Mouse (Mus musculus) lung, embryonic 14.5 days (tissue): ENCODE results near the gene Rtn4r. TPM values are rescaled to one million over a fixed set of nuclear protein-coding genes. Genes with fewer than 3 reads are reported as not detected.

ENCODE experiments used
- ATAC-seq: fragments of 200-750 bp; cut with Nextera tagmentation; 2 replicates; pipeline ENCODE4 v1.8.0; 2017; ENCODE audit warnings: mild to moderate bottlenecking, moderate TSS enrichment, moderate library complexity; ENCODE audit not compliant: insufficient read depth
- DNase-seq: peaks from one replicate; pipeline ENCODE4 v3.0.0-alpha.2; 2015
- H3K27ac ChIP-seq: fragments of 300-500 bp; sonication (generic); 2 replicates; pipeline ENCODE4 v1.5.1; 2014; ENCODE audit warnings: low read depth, mild to moderate bottlenecking, moderate library complexity
- H3K27me3 ChIP-seq: fragments of 300-500 bp; sonication (generic); 2 replicates; pipeline ENCODE4 v1.6.1; 2014; ENCODE audit warnings: low read length, control low read depth; ENCODE audit not compliant: insufficient read depth
- H3K36me3 ChIP-seq: fragments of 300-500 bp; sonication (generic); 2 replicates; pipeline ENCODE4 v1.6.1; 2014; ENCODE audit warnings: control low read depth; ENCODE audit not compliant: insufficient read depth
- H3K4me1 ChIP-seq: fragments of 300-500 bp; sonication (generic); 2 replicates; pipeline ENCODE4 v1.6.1; 2014; ENCODE audit warnings: antibody characterized with exemption, control low read depth; ENCODE audit not compliant: insufficient read depth
- H3K4me2 ChIP-seq: fragments of 300-500 bp; sonication (generic); 2 replicates; pipeline ENCODE4 v1.6.1; 2014; ENCODE audit warnings: mild to moderate bottlenecking
- H3K4me3 ChIP-seq: fragments of 300-500 bp; sonication (generic); 2 replicates; pipeline ENCODE4 v1.5.1; 2014; ENCODE audit warnings: low read depth, low read length
- H3K9ac ChIP-seq: fragments of 300-500 bp; sonication (generic); 2 replicates; pipeline ENCODE4 v1.6.1; 2014
- H3K9me3 ChIP-seq: fragments of 300-500 bp; sonication (generic); 2 replicates; pipeline ENCODE4 v1.6.1; 2016; ENCODE audit warnings: low read depth, low read length, control low read depth
- CTCF ChIP-seq: IDR thresholded peaks from 2 replicates; pipeline ENCODE4 v1.5.1; 2016; ENCODE audit warnings: antibody characterized with exemption, low read depth
- WGBS: fragments of 180-500 bp; shearing (Covaris S2); extraction: QIAGEN DNeasy Blood & Tissue Kit; methylation state at CpG from one replicate; pipeline ENCODE4 v1.1.7; 2014; 5-methylcytosine and 5-hydroxymethylcytosine counted together
- polyA plus RNA-seq: library from polyadenylated mRNA; unstranded; fragments of >200 nt; fragmentation: Nextera tagmentation; extraction: Ambion mirVana; gene quantifications from 2 replicates; pipeline ENCODE4 v1.2.1, GENCODE M21; 2014

The Rtn4r gene
- polyA plus RNA-seq, 1 experiment from 2014 or later = 1.7 TPM

GRCm38 (mm10) chr16:18154521-18155171 lies 27.2 kb downstream of the Rtn4r start:
- peak; percentile 63 for ATAC-seq
- 21% methylated on average over 14 of the region's 14 CpGs for WGBS
- no peaks in the 10 kb centered on the region for H3K9me3 ChIP-seq
- H3K27ac ChIP-seq = no peak overlapping the region
- peaks cover 10% of the 10 kb centered on the region; the same call in 1 of the 2 replicates for H3K4me1 ChIP-seq
- no peaks in the 10 kb centered on the region for H3K36me3 ChIP-seq
- DNase-seq = peak; percentile 64
- H3K4me3 ChIP-seq = no peak overlapping the region
- no peak for TF ChIP-seq CTCF
- no peak overlapping the region for H3K4me2 ChIP-seq
- H3K9ac ChIP-seq = no peak overlapping the region
- no peaks in the 10 kb centered on the region for H3K27me3 ChIP-seq

GRCm38 (mm10) chr16:18156579-18157350 lies 29.3 kb downstream of the Rtn4r start:
- no peaks in the 10 kb centered on the region for H3K36me3 ChIP-seq
- H3K27me3 ChIP-seq = no peaks in the 10 kb centered on the region
- WGBS = 60% methylated on average over 12 of the region's 12 CpGs
- H3K4me1 ChIP-seq = peaks cover 16% of the 10 kb centered on the region
- no peak for ATAC-seq
- 0 out of 2 replicates have a peak overlapping the region, but pooled peaks have one; percentile 8 for H3K9ac ChIP-seq
- H3K9me3 ChIP-seq = no peaks in the 10 kb centered on the region
- DNase-seq = no peak
- H3K4me2 ChIP-seq = no peak overlapping the region
- no peak for TF ChIP-seq CTCF
- H3K4me3 ChIP-seq = no peak overlapping the region
- no peak overlapping the region for H3K27ac ChIP-seq

- Histone ChIP-seq H3K4me3 (no peak overlapping the region), H3K27me3 (no peaks in the 10 kb centered on the region), H3K9ac (no peak overlapping the region), H3K27ac (no peak overlapping the region), H3K4me1 (peaks cover 15% of the 10 kb centered on the region), H3K36me3 (no peaks in the 10 kb centered on the region), H3K4me2 (no peak overlapping the region), H3K9me3 (no peaks in the 10 kb centered on the region)
- WGBS = 71% methylated on average over 6 of the region's 6 CpGs
- no peak for TF ChIP-seq CTCF
- ATAC-seq = no peak
- DNase-seq = no peak
Measured at GRCm38 (mm10) chr16:18159255-18159654, 31.8 kb downstream of the Rtn4r start.

GRCm38 (mm10) chr16:18159778-18160177 lies 32.3 kb downstream of the Rtn4r start:
- Histone ChIP-seq H3K4me2 (no peak overlapping the region), H3K9ac (no peak overlapping the region), H3K9me3 (no peaks in the 10 kb centered on the region), H3K4me3 (no peak overlapping the region), H3K36me3 (no peaks in the 10 kb centered on the region), H3K4me1 (peaks cover 9% of the 10 kb centered on the region), H3K27ac (no peak overlapping the region), H3K27me3 (no peaks in the 10 kb centered on the region)
- TF ChIP-seq CTCF = no peak
- WGBS = 19% methylated on average over 1 of the region's 1 CpGs
- DNase-seq = peak; percentile 70
- ATAC-seq = peak; percentile 43; the same call in 1 of the 2 replicates

- ATAC-seq (no peak), DNase-seq (no peak)
- Histone ChIP-seq H3K4me2 (no peak overlapping the region), H3K4me1 (peaks cover 6% of the 10 kb centered on the region), H3K4me3 (no peak overlapping the region), H3K9me3 (no peaks in the 10 kb centered on the region), H3K9ac (no peak overlapping the region), H3K27ac (no peak overlapping the region), H3K36me3 (no peaks in the 10 kb centered on the region), H3K27me3 (no peaks in the 10 kb centered on the region)
- TF ChIP-seq CTCF = no peak
- WGBS = 66% methylated on average over 7 of the region's 7 CpGs
Measured at GRCm38 (mm10) chr16:18160514-18160913, 33.1 kb downstream of the Rtn4r start.

- TF ChIP-seq CTCF = no peak
- no peak overlapping the region for H3K9ac ChIP-seq
- H3K4me1 ChIP-seq = peaks cover 6% of the 10 kb centered on the region
- H3K9me3 ChIP-seq = no peaks in the 10 kb centered on the region
- no peak overlapping the region for H3K4me2 ChIP-seq
- H3K4me3 ChIP-seq = no peak overlapping the region
- H3K27ac ChIP-seq = no peak overlapping the region
- ATAC-seq (no peak), DNase-seq (no peak)
- 70% methylated on average over 1 of the region's 1 CpGs for WGBS
- no peaks in the 10 kb centered on the region for H3K27me3 ChIP-seq
- no peaks in the 10 kb centered on the region for H3K36me3 ChIP-seq
Measured at GRCm38 (mm10) chr16:18161190-18161589, 33.7 kb downstream of the Rtn4r start.

GRCm38 (mm10) chr16:18164642-18165238 lies 37.3 kb downstream of the Rtn4r start:
- H3K4me3 ChIP-seq = no peak overlapping the region
- H3K27ac ChIP-seq = no peak overlapping the region
- no peaks in the 10 kb centered on the region for H3K36me3 ChIP-seq
- no peak for ATAC-seq
- H3K27me3 ChIP-seq = no peaks in the 10 kb centered on the region
- H3K9ac ChIP-seq = no peak overlapping the region
- no peak for TF ChIP-seq CTCF
- WGBS = 32% methylated on average over 2 of the region's 2 CpGs
- DNase-seq = no peak
- peaks cover 6% of the 10 kb centered on the region for H3K4me1 ChIP-seq
- H3K9me3 ChIP-seq = no peaks in the 10 kb centered on the region
- H3K4me2 ChIP-seq = no peak overlapping the region
